Mouse (Mus musculus): ENCODE data around the gene Troap. TPM values are rescaled to one million over a fixed set of nuclear protein-coding genes. Genes with fewer than 3 reads are reported as not detected.
A peak's percentile ranks its signal among the peaks of the same experiment; 100 is the strongest.

Gene Troap
- polyA plus RNA-seq, 1 experiment from 2014 or later, result 0.99 TPM

DNA sequence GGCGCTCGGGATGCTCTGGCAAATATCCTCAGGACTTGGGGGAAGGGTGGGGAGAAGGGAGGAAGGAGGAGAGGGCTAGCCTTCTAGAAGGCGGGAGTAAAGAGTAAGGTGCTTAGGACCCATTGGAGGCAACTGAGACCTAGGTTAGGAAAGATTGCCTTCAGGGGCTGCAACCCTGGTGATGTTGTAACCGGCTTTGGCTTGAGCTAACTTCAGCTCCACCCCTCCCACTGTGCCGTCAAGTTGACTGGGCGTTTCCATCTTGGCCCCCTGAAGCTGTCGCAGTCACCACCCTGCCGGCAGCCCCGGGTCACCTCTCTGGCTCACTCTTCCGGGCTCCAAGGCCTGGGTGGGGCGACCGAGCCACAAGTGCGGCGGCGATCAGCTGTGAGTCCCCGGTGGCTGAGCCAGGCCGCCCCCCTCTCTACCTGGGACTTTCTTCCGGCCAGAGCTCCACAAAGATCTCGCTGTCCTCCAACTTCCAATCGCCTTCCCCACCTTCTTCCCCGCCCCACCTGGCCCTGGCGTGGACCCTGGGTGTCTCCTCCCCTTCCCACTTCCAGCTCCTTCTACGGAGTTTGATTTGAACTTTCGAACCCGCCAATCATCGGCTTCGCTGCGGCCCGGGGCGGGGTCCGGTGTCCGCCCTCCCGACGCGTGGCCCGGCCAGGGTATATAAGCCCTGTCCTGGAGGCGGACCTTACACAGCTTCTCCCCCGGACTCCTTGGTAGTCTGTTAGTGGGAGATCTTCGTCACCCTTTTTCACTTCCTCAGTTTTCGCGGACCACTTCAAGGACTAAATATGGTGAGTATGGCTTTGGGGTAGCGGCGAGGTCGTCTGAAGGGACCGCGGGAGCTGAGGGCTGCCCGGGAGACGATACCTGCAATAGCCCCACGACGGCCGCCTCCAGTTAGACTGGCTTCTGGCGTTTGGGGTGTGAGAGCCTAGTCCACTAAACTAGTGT, 44.5 kb upstream of the Troap start, which contains the start of gene Tuba1c:
Gene Tuba1c (plus strand): TSS at position 273 of the 966 bp plus-strand sequence.
- peak within 1 kb of the TSS; percentile 95 for H3K27ac ChIP-seq (ENCODE audit: low read length)
- H3K9me3 ChIP-seq (ENCODE audit: low read length), result no peaks in the 10 kb centered on the region
- peak within 1 kb of the TSS; percentile 63 for H3K4me3 ChIP-seq (ENCODE audit: low read depth, low read length)
- peak within 1 kb of the TSS; percentile 69 for H3K9ac ChIP-seq (replicated peaks; ENCODE audit: low read depth)
- no peaks in the 10 kb centered on the region for H3K27me3 ChIP-seq (replicated peaks; ENCODE audit: insufficient read depth, low read length)
- TF ChIP-seq EP300 (IDR thresholded peaks at IDR 0.05) (peak; percentile 13; the same call in 1 of the 2 replicates), CTCF (IDR thresholded peaks at IDR 0.05) (0 out of 2 replicates have a peak, but pooled peaks have one; percentile 7)
- peak within 1 kb of the TSS; percentile 92 for H3K4me2 ChIP-seq (replicated peaks; ENCODE audit: low read depth, low read length)
- DNase-seq (ENCODE audit: low spot score) (peak; percentile 98), ATAC-seq (peak; percentile 92)
- peaks cover 19% of the 10 kb centered on the region; the same call in 1 of the 2 replicates for H3K4me1 ChIP-seq (ENCODE audit: insufficient read depth, low read depth, low read length)
- WGBS, result under 1% methylated on average over 52 of the region's 52 CpGs
- H3K36me3 ChIP-seq (ENCODE audit: insufficient read depth, low read length), result peaks cover 2% of the 10 kb centered on the region; the same call in 1 of the 2 replicates

DNA sequence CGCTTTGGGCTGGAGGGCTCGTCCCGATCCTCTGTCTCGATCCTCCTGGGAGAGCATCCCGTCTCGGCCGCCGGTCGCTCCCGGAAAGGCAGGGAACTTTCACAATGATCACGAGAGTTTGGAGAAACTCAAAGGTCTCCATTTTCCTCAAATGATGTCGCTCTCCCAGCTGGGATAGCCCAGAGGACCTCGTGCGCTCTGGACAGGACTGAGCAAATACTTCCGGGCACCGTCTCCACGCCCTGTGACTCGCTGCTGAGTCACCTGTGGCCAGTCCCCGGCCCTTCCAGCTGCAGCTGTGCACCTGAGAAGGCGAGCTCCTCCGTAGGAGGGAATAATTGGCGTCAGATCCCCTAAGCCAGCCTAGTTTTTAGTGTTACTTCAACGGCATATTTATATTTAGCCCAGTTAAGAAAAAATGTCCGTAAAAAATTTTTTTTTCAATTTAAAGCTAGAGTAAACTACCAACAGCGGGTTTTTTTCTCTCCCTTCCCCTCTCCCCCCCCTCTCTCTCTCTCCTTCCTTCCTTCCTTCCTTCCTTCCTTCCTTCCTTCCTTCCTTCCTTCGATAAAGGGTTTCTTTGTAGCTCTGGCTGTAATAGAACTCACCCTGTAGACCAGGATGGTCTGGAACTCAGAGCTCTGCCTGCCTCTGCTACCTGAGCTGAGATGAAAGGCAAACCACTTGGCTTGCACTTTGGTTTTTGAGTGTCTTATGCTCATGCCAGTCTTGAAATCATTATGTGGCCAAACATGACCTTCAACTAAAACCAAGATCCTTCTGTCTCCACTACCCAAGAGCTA, 43.6 kb upstream of the Troap start:
- Histone ChIP-seq H3K4me2 (replicated peaks; ENCODE audit: low read depth, low read length) (peak overlapping the region; percentile 92), H3K4me1 (ENCODE audit: insufficient read depth, low read depth, low read length) (peaks cover 19% of the 10 kb centered on the region; the same call in 1 of the 2 replicates), H3K27ac (ENCODE audit: low read length) (peak overlapping the region; percentile 95), H3K27me3 (replicated peaks; ENCODE audit: insufficient read depth, low read length) (no peaks in the 10 kb centered on the region), H3K9ac (replicated peaks; ENCODE audit: low read depth) (peak overlapping the region; percentile 69), H3K36me3 (ENCODE audit: insufficient read depth, low read length) (peaks cover 9% of the 10 kb centered on the region; the same call in 1 of the 2 replicates), H3K4me3 (ENCODE audit: low read depth, low read length) (peak overlapping the region; percentile 63), H3K9me3 (ENCODE audit: low read length) (no peaks in the 10 kb centered on the region)
- TF ChIP-seq EP300 (IDR thresholded peaks at IDR 0.05) (no peak), CTCF (IDR thresholded peaks at IDR 0.05) (no peak)
- peak; percentile 92 for DNase-seq (ENCODE audit: low spot score)
- 6% methylated on average over 26 of the region's 26 CpGs for WGBS
- peak; percentile 75 for ATAC-seq

- peaks cover 19% of the 10 kb centered on the region; the same call in 1 of the 2 replicates for H3K4me1 ChIP-seq (ENCODE audit: insufficient read depth, low read depth, low read length)
- H3K36me3 ChIP-seq (ENCODE audit: insufficient read depth, low read length), result peaks cover 9% of the 10 kb centered on the region; the same call in 1 of the 2 replicates
- DNase-seq (ENCODE audit: low spot score) (no peak), ATAC-seq (no peak)
- peak overlapping the region; percentile 95 for H3K27ac ChIP-seq (ENCODE audit: low read length)
- WGBS, result 54% methylated on average over 4 of the region's 4 CpGs
- no peaks in the 10 kb centered on the region for H3K27me3 ChIP-seq (replicated peaks; ENCODE audit: insufficient read depth, low read length)
- peak overlapping the region; percentile 63; the same call in 1 of the 2 replicates for H3K4me3 ChIP-seq (ENCODE audit: low read depth, low read length)
- TF ChIP-seq CTCF (IDR thresholded peaks at IDR 0.05), result no peak
- no peak for TF ChIP-seq EP300 (IDR thresholded peaks at IDR 0.05)
- H3K9ac ChIP-seq (replicated peaks; ENCODE audit: low read depth), result no peak overlapping the region
- H3K4me2 ChIP-seq (replicated peaks; ENCODE audit: low read depth, low read length), result peak overlapping the region; percentile 92
- H3K9me3 ChIP-seq (ENCODE audit: low read length), result no peaks in the 10 kb centered on the region
Observed at GRCm38 (mm10) chr15:99031388-99031675, 43.0 kb upstream of the Troap start.

- H3K27ac ChIP-seq (ENCODE audit: low read length), result peak overlapping the region; percentile 20; the same call in 1 of the 2 replicates
- peaks cover 9% of the 10 kb centered on the region; the same call in 1 of the 2 replicates for H3K36me3 ChIP-seq (ENCODE audit: insufficient read depth, low read length)
- TF ChIP-seq CTCF (IDR thresholded peaks at IDR 0.05), result no peak
- TF ChIP-seq EP300 (IDR thresholded peaks at IDR 0.05), result no peak
- peak overlapping the region; percentile 92 for H3K4me2 ChIP-seq (replicated peaks; ENCODE audit: low read depth, low read length)
- ATAC-seq, result no peak
- no peak overlapping the region for H3K9ac ChIP-seq (replicated peaks; ENCODE audit: low read depth)
- H3K4me1 ChIP-seq (ENCODE audit: insufficient read depth, low read depth, low read length), result peaks cover 19% of the 10 kb centered on the region; the same call in 1 of the 2 replicates
- no peaks in the 10 kb centered on the region for H3K9me3 ChIP-seq (ENCODE audit: low read length)
- peak; percentile 44 for DNase-seq (ENCODE audit: low spot score)
- no peaks in the 10 kb centered on the region for H3K27me3 ChIP-seq (replicated peaks; ENCODE audit: insufficient read depth, low read length)
- H3K4me3 ChIP-seq (ENCODE audit: low read depth, low read length), result no peak overlapping the region
- WGBS, result 60% methylated on average over 9 of the region's 9 CpGs
Observed at GRCm38 (mm10) chr15:99032041-99032725, 42.2 kb upstream of the Troap start.

DNA sequence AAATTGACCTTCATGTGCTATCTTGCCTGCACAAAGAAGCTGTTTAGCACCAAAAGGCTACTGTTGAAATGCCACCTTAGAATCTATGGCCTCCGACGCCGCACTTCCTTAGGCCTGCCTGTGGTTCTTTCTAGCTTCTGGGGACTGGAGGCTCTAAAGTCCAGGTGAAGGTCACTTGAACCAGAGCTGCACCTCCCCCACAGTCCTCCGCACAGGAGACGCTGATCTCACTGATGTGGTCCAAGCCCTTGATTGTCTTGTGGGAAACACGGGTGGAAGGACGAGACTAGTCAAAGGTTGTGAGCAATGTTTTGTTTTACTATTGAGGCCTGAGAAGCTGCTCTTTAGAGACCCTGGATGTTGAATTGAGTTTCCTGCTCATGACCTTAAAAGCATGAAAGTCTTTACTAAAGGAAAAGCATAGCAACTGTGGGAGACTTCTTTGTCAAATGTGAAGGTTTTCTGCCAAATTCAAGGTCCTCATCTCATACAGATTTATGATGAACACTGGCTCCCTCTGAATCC, 41.6 kb upstream of the Troap start:
- ATAC-seq, result no peak
- Histone ChIP-seq H3K4me3 (ENCODE audit: low read depth, low read length) (no peak overlapping the region; the same call in 1 of the 2 replicates), H3K4me1 (ENCODE audit: insufficient read depth, low read depth, low read length) (peaks cover 19% of the 10 kb centered on the region; the same call in 1 of the 2 replicates), H3K27me3 (replicated peaks; ENCODE audit: insufficient read depth, low read length) (no peaks in the 10 kb centered on the region), H3K9me3 (ENCODE audit: low read length) (no peaks in the 10 kb centered on the region), H3K9ac (replicated peaks; ENCODE audit: low read depth) (no peak overlapping the region), H3K4me2 (replicated peaks; ENCODE audit: low read depth, low read length) (peak overlapping the region; percentile 92), H3K27ac (ENCODE audit: low read length) (peak overlapping the region; percentile 20; the same call in 1 of the 2 replicates), H3K36me3 (ENCODE audit: insufficient read depth, low read length) (peaks cover 9% of the 10 kb centered on the region; the same call in 1 of the 2 replicates)
- TF ChIP-seq CTCF (IDR thresholded peaks at IDR 0.05) (no peak), EP300 (IDR thresholded peaks at IDR 0.05) (no peak)
- DNase-seq (ENCODE audit: low spot score), result no peak
- WGBS, result 48% methylated on average over 7 of the region's 7 CpGs

All from lung, postnatal 0 days (tissue).